Mouse (Mus musculus): Measurements from ENCODE around the gene Fam83b. TPM values are rescaled to one million over a fixed set of nuclear protein-coding genes. Genes with fewer than 3 reads are reported as not detected.

Gene Fam83b
- polyA plus RNA-seq (2015; fragmentation: Nextera tagmentation; extraction: Ambion mirVana), result 0.05 and 0.12 TPM in 2 replicates

GRCm38 (mm10) chr9:76566515-76567280 is at the start of gene Fam83b:
Gene Fam83b, minus strand, starts transcription at chr9:76567116.

Other genes with a start within 250 kb of the Fam83b start
- 0.10 and 0.16 TPM in 2 replicates for gene Hcrtr2, start 243.3 kb downstream of the Fam83b start, polyA plus RNA-seq (2015; fragmentation: Nextera tagmentation; extraction: Ambion mirVana)

Data from spleen, postnatal 0 days (tissue).